In genomic region chr8:77133797-77134385, GRCm38 (mm10) we compare ENCODE assay signal across 15 mouse cellular contexts.
DNase-seq lines count a peak whose midpoint lies in the region; ATAC-seq lines count a peak whose summit lies in the region.
"Had no signal": no experiment of that assay in that cellular context is flagged by ENCODE, and none has a peak within 500 bp of the region (broad histone marks: within the 10 kb centered on the region; RNA-seq: fewer than 3 reads in every experiment).

No protein-coding gene starts in this region.

- no peak overlapping the region for H3K4me3 ChIP-seq in embryonic facial prominence, embryonic 11.5 days (ENCODE audit: low read depth, low read length)
- no peak overlapping the region for H3K4me3 ChIP-seq in embryonic facial prominence, embryonic 10.5 days
- no peak overlapping the region for H3K4me3 ChIP-seq in kidney, embryonic 15.5 days (replicated peaks)
- no peak overlapping the region for H3K4me3 ChIP-seq in embryonic facial prominence, embryonic 13.5 days
- H3K4me3 ChIP-seq: hindbrain, embryonic 15.5 days had no signal

- no peak overlapping the region for H3K27ac ChIP-seq in embryonic facial prominence, embryonic 11.5 days (replicated peaks; ENCODE audit: low read depth, low read length)
- no peak overlapping the region for H3K27ac ChIP-seq in embryonic facial prominence, embryonic 10.5 days (replicated peaks)
- peak overlapping the region; percentile 28 for H3K27ac ChIP-seq in kidney, embryonic 15.5 days
- H3K27ac ChIP-seq in embryonic facial prominence, embryonic 13.5 days: peak overlapping the region; percentile 12; the same call in 1 of the 2 replicates
- H3K27ac ChIP-seq: hindbrain, embryonic 15.5 days had no signal

- peak; percentile 59 for ATAC-seq in embryonic facial prominence, embryonic 11.5 days (replicated peaks; ENCODE audit: insufficient number of reproducible peaks, low FRiP score, low TSS enrichment, low read depth)
- peak; percentile 80 for ATAC-seq in kidney, embryonic 15.5 days (replicated peaks; ENCODE audit: low FRiP score)
- no peak for ATAC-seq in embryonic facial prominence, embryonic 13.5 days (ENCODE audit: insufficient number of reproducible peaks, insufficient read depth, low FRiP score, low TSS enrichment, low read depth)
- ATAC-seq: forebrain, embryonic 16.5 days; midbrain, embryonic 16.5 days had no signal

- H3K4me1 ChIP-seq in embryonic facial prominence, embryonic 11.5 days (ENCODE audit: control insufficient read depth, insufficient read depth, low read length): no peaks in the 10 kb centered on the region
- H3K4me1 ChIP-seq in embryonic facial prominence, embryonic 10.5 days: peaks cover 8% of the 10 kb centered on the region
- peaks cover 10% of the 10 kb centered on the region for H3K4me1 ChIP-seq in kidney, embryonic 15.5 days
- H3K4me1 ChIP-seq in embryonic facial prominence, embryonic 13.5 days: peaks cover 3% of the 10 kb centered on the region; the same call in 1 of the 2 replicates
- H3K4me1 ChIP-seq: hindbrain, embryonic 15.5 days had no signal

- no peak overlapping the region for H3K4me2 ChIP-seq in embryonic facial prominence, embryonic 11.5 days (ENCODE audit: low read depth, low read length)
- no peak overlapping the region for H3K4me2 ChIP-seq in kidney, embryonic 15.5 days
- H3K4me2 ChIP-seq in embryonic facial prominence, embryonic 13.5 days: no peak overlapping the region
- H3K4me2 ChIP-seq: hindbrain, embryonic 15.5 days; lung, embryonic 14.5 days had no signal

- no peak overlapping the region for H3K9ac ChIP-seq in embryonic facial prominence, embryonic 11.5 days (replicated peaks; ENCODE audit: low read length)
- H3K9ac ChIP-seq in kidney, embryonic 15.5 days: no peak overlapping the region
- H3K9ac ChIP-seq in embryonic facial prominence, embryonic 13.5 days: no peak overlapping the region
- H3K9ac ChIP-seq: hindbrain, embryonic 15.5 days; lung, embryonic 14.5 days had no signal

- no peaks in the 10 kb centered on the region for H3K36me3 ChIP-seq in embryonic facial prominence, embryonic 11.5 days (replicated peaks; ENCODE audit: control insufficient read depth, insufficient read depth, low read depth, low read length)
- H3K36me3 ChIP-seq in embryonic facial prominence, embryonic 10.5 days (replicated peaks): no peaks in the 10 kb centered on the region
- no peaks in the 10 kb centered on the region for H3K36me3 ChIP-seq in kidney, embryonic 15.5 days
- H3K36me3 ChIP-seq in embryonic facial prominence, embryonic 13.5 days: no peaks in the 10 kb centered on the region
- H3K36me3 ChIP-seq: hindbrain, embryonic 15.5 days had no signal

- 67% methylated on average over 7 of the region's 7 CpGs for WGBS in embryonic facial prominence, embryonic 11.5 days
- WGBS in embryonic facial prominence, embryonic 10.5 days: 74% methylated on average over 7 of the region's 7 CpGs
- WGBS in kidney, embryonic 15.5 days: 25% methylated on average over 7 of the region's 7 CpGs
- 49% methylated on average over 7 of the region's 7 CpGs for WGBS in embryonic facial prominence, embryonic 13.5 days

- H3K27me3 ChIP-seq in embryonic facial prominence, embryonic 11.5 days (ENCODE audit: control insufficient read depth, insufficient read depth, low read length): no peaks in the 10 kb centered on the region
- H3K27me3 ChIP-seq in embryonic facial prominence, embryonic 10.5 days (replicated peaks; ENCODE audit: low read depth, poor library complexity, severe bottlenecking): no peaks in the 10 kb centered on the region
- H3K27me3 ChIP-seq in kidney, embryonic 15.5 days: no peaks in the 10 kb centered on the region
- no peaks in the 10 kb centered on the region for H3K27me3 ChIP-seq in embryonic facial prominence, embryonic 13.5 days
- H3K27me3 ChIP-seq: hindbrain, embryonic 15.5 days had no signal

- no peak for DNase-seq in embryonic facial prominence, embryonic 11.5 days (ENCODE audit: low spot score)
- no peak for DNase-seq in embryonic facial prominence, embryonic 10.5 days (ENCODE audit: low spot score)
- DNase-seq in kidney, postnatal 36 days: no peak
- DNase-seq in mesoderm, embryonic 11.5 days (ENCODE audit: low read depth, low spot score): peak; percentile 27
- no peak for DNase-seq in lung, postnatal 10 days
- no peak for DNase-seq in cerebellum, adult 11-12 months
- DNase-seq: B cell, adult 2 months; liver; retina, postnatal 1 day had no signal

- no peaks in the 10 kb centered on the region for H3K9me3 ChIP-seq in embryonic facial prominence, embryonic 11.5 days (replicated peaks; ENCODE audit: control insufficient read depth, low read length)
- no peaks in the 10 kb centered on the region; the same call in 1 of the 2 replicates for H3K9me3 ChIP-seq in embryonic facial prominence, embryonic 10.5 days
- H3K9me3 ChIP-seq in kidney, embryonic 15.5 days (replicated peaks): peaks cover 5% of the 10 kb centered on the region; the same call in 1 of the 2 replicates
- peaks cover 8% of the 10 kb centered on the region for H3K9me3 ChIP-seq in embryonic facial prominence, embryonic 13.5 days
- H3K9me3 ChIP-seq: hindbrain, embryonic 15.5 days had no signal

Comparison
In these comparisons a context has a peak if more than half of its experiments do, and no peak if none do; other contexts are left out.
1. H3K27ac ChIP-seq: peak in kidney, embryonic 15.5 days (single experiment) and embryonic facial prominence, embryonic 13.5 days (single experiment); none in embryonic facial prominence, embryonic 11.5 days (single experiment) and embryonic facial prominence, embryonic 10.5 days (single experiment).